Mouse (Mus musculus): ENCODE measurements around the gene Gkap1. TPM values are rescaled to one million over a fixed set of nuclear protein-coding genes. Genes with fewer than 3 reads are reported as not detected.

The Gkap1 gene
- 6.8 and 8.0 TPM in 2 replicates for polyA plus RNA-seq (2012; rRNA removed)

DNA sequence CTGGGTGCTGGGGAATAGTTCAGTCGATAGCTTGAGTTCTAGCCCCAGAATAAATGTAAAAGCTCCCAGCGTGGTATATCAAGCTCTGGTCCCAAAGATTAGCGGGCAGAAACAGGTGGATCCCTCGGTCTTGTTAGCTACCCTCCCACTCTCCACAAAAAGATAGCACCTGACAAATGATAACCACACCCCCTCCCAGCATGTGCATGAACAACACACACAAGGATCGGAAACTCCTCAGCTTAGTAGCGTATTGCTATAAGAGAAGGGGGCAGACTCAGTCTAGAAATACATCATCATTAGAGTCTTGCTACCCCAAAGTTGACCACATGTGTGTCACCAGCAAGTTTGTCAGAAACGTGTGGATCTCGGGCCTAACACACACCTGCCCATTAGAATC lies at the start of gene Gkap1:
TSS of gene Gkap1 (minus strand) at position 101 of the 400 bp plus-strand sequence.

GRCm38 (mm10) chr13:58215592-58216341 lies 59.7 kb downstream of the Gkap1 start, which contains the start of gene Ubqln1:
Gene Ubqln1 (minus strand): TSS chr13:58215653.

Other genes starting within 250 kb of the Gkap1 start
- gene Klhl3, start 162.1 kb downstream of the Gkap1 start, polyA plus RNA-seq (2012; rRNA removed), result 1.4 and 1.7 TPM in 2 replicates
- gene Hnrnpa0, start 147.1 kb downstream of the Gkap1 start, polyA plus RNA-seq (2012; rRNA removed), result 44.3 and 53.3 TPM in 2 replicates
- gene Idnk, start 118.0 kb downstream of the Gkap1 start, polyA plus RNA-seq (2012; rRNA removed), result 12.9 and 13.3 TPM in 2 replicates
- 39.5 and 41.0 TPM in 2 replicates for gene Ubqln1, start 60.0 kb downstream of the Gkap1 start, polyA plus RNA-seq (2012; rRNA removed)
- 0.10 TPM in 2 replicates for gene Kif27, start 83.4 kb upstream of the Gkap1 start, polyA plus RNA-seq (2012; rRNA removed)
- gene 2210016F16Rik, start 109.5 kb upstream of the Gkap1 start, polyA plus RNA-seq (2012; rRNA removed), result 9.7 and 10.2 TPM in 2 replicates
- 6.1 and 6.6 TPM in 2 replicates for gene Rmi1, start 126.5 kb upstream of the Gkap1 start, polyA plus RNA-seq (2012; rRNA removed)
- gene Hnrnpk, start 127.6 kb upstream of the Gkap1 start, polyA plus RNA-seq (2012; rRNA removed), result 252 and 256 TPM in 2 replicates